Mouse (Mus musculus): ENCODE data around the gene Rhoa.
A peak's percentile ranks its signal among the peaks of the same experiment; 100 is the strongest.
"Not testable (repeated sequence)": the region's sequence is repeated elsewhere in the genome, so short reads cannot be mapped to it uniquely, and the experiment has no call there.

Gene Rhoa

DNA sequence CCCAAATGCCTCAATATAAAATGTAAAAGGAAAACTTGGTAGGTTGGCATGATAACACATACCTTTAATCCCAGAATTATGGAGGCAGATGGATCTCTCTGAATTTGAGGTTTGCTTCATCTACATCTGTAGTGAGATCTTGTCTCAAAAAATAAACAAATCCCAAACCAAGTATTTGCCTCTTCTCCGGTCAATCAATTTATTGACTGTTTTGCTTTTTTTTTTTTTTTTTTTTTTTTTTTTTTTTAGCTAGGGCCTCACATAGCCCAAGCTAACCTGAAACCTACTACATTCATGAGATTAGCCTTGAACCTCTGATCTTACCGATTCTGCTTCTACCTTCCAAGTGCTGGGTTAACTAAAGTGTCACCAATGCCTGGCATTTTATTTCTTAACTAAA is 16.6 kb upstream of the Rhoa start:
- DNase-seq, result no peak

- peak; percentile 93 for DNase-seq
These were observed 15.7 kb upstream of the Rhoa start, which contains the start of gene Nicn1 for GRCm38 (mm10) chr9:108290016-108290750. Nicn1 (plus strand) TSS chr9:108290429.

DNA sequence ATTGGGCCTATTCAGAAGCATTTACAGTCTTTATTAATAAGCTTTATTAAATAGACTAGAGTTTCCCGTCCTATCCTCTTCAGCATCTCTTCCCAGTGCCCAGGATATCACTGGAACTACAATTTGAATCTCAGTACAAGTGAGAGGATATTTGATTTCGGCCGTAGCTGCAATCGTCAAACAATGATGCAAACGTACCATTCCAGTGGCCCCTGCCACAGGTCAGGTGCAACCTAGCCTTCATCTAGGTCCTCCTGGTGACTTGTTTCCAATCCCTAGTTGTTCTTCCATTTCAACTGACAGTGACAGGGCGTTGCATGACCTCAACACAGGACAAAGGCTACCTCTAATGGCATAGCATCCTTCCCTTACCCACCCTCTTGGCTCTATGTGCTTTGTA is 15.2 kb upstream of the Rhoa start:
- DNase-seq, result no peak

DNA sequence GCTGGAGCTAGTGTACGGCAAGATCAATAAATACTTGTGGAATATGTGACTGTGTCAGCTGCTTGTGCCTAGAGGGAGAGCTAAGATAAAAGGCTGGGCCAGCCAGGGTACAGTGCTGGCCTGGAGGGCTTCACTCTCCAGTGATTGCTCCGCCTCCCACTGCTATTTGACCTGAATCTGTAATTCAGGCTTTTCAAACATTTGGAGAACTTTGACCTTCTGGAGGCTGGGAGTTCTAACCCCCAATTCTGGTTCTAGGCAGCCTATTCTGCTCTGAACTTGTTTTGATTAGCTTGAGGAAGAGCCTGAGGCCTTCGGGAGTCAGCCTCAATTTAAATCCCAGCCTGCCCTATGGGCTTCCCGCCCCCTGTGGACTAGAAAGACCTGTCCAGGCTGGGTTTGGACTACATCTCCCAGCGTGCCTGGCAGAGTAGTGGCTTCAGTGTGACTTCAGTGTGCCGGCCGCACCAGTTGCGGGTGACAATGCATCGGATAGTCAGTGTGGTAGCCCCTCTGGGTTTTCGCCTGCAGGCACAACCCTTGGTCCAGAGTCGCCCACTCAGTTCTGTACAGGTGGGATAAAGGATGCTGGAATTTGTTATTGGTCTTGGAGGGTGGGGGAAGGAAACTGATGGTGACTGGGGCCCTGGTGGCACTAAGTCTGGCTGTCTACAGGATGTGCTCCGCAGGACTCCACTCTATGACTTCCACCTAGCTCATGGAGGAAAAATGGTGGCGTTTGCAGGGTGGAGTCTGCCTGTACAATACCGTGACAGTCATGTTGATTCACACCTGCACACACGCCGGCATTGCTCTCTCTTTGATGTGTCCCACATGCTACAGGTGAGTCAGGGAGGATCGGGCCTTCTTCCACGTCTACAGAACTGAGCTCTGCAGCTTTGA is 9.2 kb upstream of the Rhoa start, which contains the start of gene Amt:
TSS of gene Amt (plus strand) at position 401 of the 903 bp plus-strand sequence.
- DNase-seq, result peak; percentile 82

- no peak for DNase-seq
These were observed 4.1 kb upstream of the Rhoa start for GRCm38 (mm10) chr9:108301853-108302252.

GRCm38 (mm10) chr9:108304716-108305115 is 1.2 kb upstream of the Rhoa start:
- DNase-seq, result no peak

DNA sequence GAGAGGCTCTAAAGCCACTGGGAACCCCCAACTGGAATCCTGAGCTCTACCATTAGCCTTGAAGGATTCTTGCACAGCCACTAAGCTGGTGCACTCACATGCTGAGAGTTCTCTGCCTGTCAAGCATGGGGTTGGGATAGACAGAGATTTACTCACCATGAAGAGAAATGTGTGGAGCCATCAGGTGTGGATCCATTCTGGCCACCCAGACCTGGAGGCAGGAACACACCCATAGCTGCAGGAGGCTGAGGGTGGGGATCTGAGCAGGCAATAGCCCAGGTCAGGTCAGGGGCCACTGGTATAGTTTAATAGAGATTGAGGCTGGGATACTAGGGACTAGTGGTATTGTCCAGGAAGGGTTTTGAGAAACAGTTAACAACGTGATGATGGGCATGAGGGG is 759 bp upstream of the Rhoa start:
- peak; percentile 25 for DNase-seq

DNA sequence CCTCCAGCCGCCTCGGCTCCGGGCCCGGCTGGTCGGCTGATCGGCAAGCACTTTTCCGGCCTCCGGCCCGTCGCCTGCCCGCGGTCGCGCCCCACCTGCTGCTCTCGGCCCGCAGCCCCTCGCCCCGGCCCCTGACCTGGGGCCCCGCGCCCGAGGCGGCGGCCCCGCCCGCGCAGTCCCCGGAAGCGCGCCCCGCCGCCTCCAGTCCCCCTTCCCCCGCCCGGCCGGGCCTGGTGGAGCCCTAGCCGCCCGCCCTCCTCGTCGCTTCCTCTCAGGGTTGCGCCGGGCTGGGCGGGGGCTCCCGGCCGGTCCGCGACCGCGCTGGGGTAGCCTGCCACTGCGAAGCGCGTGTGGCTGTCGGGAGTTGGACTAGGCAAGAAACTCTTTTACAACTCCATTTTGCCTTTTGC is 647 bp downstream of the Rhoa start:
- peak; percentile 93 for DNase-seq

DNA sequence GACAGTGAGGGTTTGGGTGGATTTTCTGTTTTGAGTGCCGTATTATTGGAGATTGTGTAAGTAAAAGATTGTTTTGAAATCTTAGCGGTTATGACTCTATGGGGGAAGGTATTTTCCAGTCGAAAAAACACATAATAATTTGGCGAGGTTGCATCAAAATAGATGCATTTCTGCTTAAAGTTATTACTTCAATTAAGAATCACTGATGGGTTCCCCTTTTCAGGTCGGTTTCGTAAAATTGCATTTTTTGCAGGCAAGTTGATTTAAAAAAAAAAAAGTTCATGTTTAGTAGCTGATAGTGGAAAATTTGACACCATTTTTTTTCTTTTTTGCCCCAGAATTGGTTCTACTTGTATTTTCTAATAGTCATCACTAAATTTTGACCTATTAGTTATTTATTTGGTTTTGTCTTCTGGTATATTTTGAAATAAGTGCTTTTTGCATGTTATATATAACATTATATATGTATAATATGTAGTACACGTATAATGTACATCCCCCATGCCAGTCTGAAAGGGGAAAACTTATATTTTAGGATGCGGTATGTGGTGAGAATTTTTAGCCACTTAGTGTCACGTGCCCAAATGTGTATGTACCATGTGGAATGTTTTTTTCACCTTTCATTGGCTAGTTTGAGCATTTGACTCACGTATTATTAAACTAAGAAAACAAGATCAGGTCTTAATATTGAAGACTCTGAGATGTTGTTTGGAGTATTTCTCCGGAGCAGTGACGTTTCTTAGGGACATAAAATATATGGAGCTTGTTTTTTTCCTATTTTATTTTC is 1.3 kb downstream of the Rhoa start:
- no peak for DNase-seq

- DNase-seq, result no peak
These were observed 2.2 kb downstream of the Rhoa start for GRCm38 (mm10) chr9:108308141-108308540.

- DNase-seq, result peak; percentile 27
These were observed 11.6 kb downstream of the Rhoa start for GRCm38 (mm10) chr9:108317572-108317971.

- DNase-seq, result no peak
These were observed 12.5 kb downstream of the Rhoa start for GRCm38 (mm10) chr9:108318462-108318861.

- DNase-seq, result not testable (repeated sequence)
These were observed 16.1 kb downstream of the Rhoa start for GRCm38 (mm10) chr9:108322054-108322453.

GRCm38 (mm10) chr9:108324784-108325183 is 18.9 kb downstream of the Rhoa start:
- no peak for DNase-seq

DNA sequence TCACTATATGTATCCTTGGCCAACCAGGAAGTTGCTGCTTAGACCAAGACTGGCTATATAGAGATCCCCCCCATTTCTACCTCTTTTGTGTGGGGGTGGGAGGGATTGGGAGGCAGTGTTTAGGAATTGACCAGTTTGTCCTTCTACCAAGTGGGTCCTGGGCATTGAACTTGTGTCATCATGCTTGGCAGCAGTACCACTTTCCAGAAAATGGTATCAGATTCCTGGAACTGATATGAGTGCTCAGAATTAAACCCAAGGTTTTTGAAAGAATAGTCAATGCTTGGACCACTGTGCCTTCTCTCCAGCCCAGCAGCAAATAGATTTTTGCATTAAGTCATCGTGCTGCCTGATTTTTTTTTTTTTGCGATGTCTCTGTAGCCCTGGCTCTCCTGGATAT is 19.9 kb downstream of the Rhoa start:
- no peak for DNase-seq

DNA sequence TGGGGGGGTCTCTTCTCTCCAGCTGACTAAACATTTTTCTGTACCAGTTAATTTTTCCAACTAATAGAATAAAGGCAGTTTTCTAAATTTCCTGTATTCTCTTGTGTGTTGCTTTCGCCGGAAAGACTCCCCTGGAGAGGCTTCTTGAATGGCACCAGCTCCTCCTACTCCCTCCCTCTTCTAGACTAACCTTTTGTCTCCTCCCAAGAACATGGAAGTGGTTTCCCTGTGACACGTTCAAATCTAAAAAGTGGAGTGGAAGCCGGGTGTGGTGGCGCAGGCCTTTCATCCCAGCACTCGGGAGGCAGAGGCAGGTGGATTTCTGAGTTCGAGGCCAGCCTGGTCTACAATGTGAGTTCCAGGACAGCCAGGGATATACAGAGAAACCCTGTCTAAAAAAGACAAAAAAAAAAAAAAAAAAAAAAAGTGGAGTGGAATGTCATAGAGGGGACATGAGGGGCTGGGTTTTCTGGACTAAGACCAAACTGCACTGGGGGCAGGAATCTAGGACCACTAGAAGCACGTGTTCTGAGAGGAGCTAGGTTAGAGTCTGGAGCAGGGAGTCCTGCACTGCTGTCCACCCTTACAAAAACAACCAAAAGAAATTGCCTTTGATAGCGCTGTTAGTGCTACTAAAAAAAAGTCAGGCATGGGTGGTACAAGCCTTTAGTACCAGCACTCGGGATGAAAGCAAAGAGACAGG is 32.1 kb downstream of the Rhoa start:
- DNase-seq, result no peak

GRCm38 (mm10) chr9:108338551-108338885 is 32.6 kb downstream of the Rhoa start:
- DNase-seq, result peak; percentile 24

GRCm38 (mm10) chr9:108338886-108339781 is 33.2 kb downstream of the Rhoa start, which contains the start of gene Gpx1:
Gpx1 (plus strand) TSS chr9:108338903.
- peak; percentile 96 for DNase-seq

GRCm38 (mm10) chr9:108339886-108340257 is 33.9 kb downstream of the Rhoa start:
- peak; percentile 42 for DNase-seq

- peak; percentile 22 for DNase-seq
These were observed 34.6 kb downstream of the Rhoa start for GRCm38 (mm10) chr9:108340258-108341138.

Data from kidney, postnatal 10 days (tissue).